Mouse (Mus musculus): ENCODE data around the gene Duxbl2. TPM values are rescaled to one million over a fixed set of nuclear protein-coding genes. Genes with fewer than 3 reads are reported as not detected.

Gene Duxbl2
- polyA plus RNA-seq, 1 experiment: not detected

Other genes starting within 250 kb of the Duxbl2 start
- not detected in 2 replicates for gene Plac9a, start 215.2 kb upstream of the Duxbl2 start, polyA plus RNA-seq (2012; ENCODE audit: insufficient read depth, low replicate concordance)
- 0.85 TPM in 1 of 2 replicates, not detected in the other for gene Tmem254a, start 190.7 kb upstream of the Duxbl2 start, polyA plus RNA-seq (2012; ENCODE audit: insufficient read depth, low replicate concordance)
- gene Cphx1, start 180.0 kb upstream of the Duxbl2 start, polyA plus RNA-seq (2012; ENCODE audit: insufficient read depth, low replicate concordance): not detected in 2 replicates
- gene Duxbl1, start 139.8 kb upstream of the Duxbl2 start, polyA plus RNA-seq (2012; ENCODE audit: insufficient read depth, low replicate concordance): not detected in 2 replicates
- not detected in 2 replicates for gene Gm9780, start 75.6 kb upstream of the Duxbl2 start, polyA plus RNA-seq (2012; ENCODE audit: insufficient read depth, low replicate concordance)
- gene Tmem254c, start 51.0 kb upstream of the Duxbl2 start, polyA plus RNA-seq (2012; ENCODE audit: insufficient read depth, low replicate concordance): 10.8 and 15.7 TPM in 2 replicates
- not detected in 2 replicates for gene Cphx2, start 36.8 kb upstream of the Duxbl2 start, polyA plus RNA-seq (2012; ENCODE audit: insufficient read depth, low replicate concordance)
- gene Cphx3, start 36.1 kb upstream of the Duxbl2 start, polyA plus RNA-seq (2012; ENCODE audit: insufficient read depth, low replicate concordance): not detected in 2 replicates
- not detected in 2 replicates for gene Plac9b, start 64.1 kb downstream of the Duxbl2 start, polyA plus RNA-seq (2012; ENCODE audit: insufficient read depth, low replicate concordance)
- 2.4 TPM in 1 of 2 replicates, not detected in the other for gene Tmem254b, start 88.7 kb downstream of the Duxbl2 start, polyA plus RNA-seq (2012; ENCODE audit: insufficient read depth, low replicate concordance)
- gene Duxbl3, start 139.6 kb downstream of the Duxbl2 start, polyA plus RNA-seq (2012; ENCODE audit: insufficient read depth, low replicate concordance): not detected in 2 replicates

Data from megakaryocyte, embryonic 14.5 days (primary cell).